Mouse (Mus musculus) liver, embryonic 11.5 days (tissue): ENCODE measurements at regions not wholly inside any gene's neighbourhood (a gene's known extent, or its start where the extent isn't known, plus 50 kb on each side); places are given as distances from the start of the nearest gene placed in this dataset.

Experiments
- ATAC-seq: fragments of 200-750 bp; cut with Nextera tagmentation; replicated peaks from 2 replicates; pipeline ENCODE4 v1.8.0; 2017; ENCODE audit warnings: moderate number of reproducible peaks, mild to moderate bottlenecking, moderate TSS enrichment, moderate library complexity; ENCODE audit not compliant: low FRiP score
- DNase-seq: peaks from one replicate; pipeline ENCODE4 v3.0.0-alpha.2; 2017; ENCODE audit warnings: low spot score
- H3K27ac ChIP-seq: fragments of 300-500 bp; sonication (generic); 2 replicates; pipeline ENCODE4 v1.5.1; 2014; ENCODE audit warnings: mild to moderate bottlenecking, low read depth, low read length, control low read depth
- H3K27me3 ChIP-seq: fragments of 300-500 bp; sonication (generic); replicated peaks from 2 replicates; pipeline ENCODE4 v1.6.1; 2014; ENCODE audit warnings: low read length, mixed read lengths; ENCODE audit not compliant: control insufficient read depth, insufficient read depth
- H3K36me3 ChIP-seq: fragments of 300-500 bp; sonication (generic); 2 replicates; pipeline ENCODE4 v1.6.1; 2014; ENCODE audit warnings: mild to moderate bottlenecking, low read length, moderate library complexity, mixed read lengths; ENCODE audit not compliant: control insufficient read depth, insufficient read depth
- H3K4me1 ChIP-seq: fragments of 300-500 bp; sonication (generic); replicated peaks from 2 replicates; pipeline ENCODE4 v1.6.1; 2014; ENCODE audit warnings: low read length, mixed read lengths; ENCODE audit not compliant: control insufficient read depth, insufficient read depth
- H3K4me2 ChIP-seq: fragments of 300-500 bp; sonication (generic); 2 replicates; pipeline ENCODE4 v1.6.1; 2014; ENCODE audit warnings: mild to moderate bottlenecking, control low read depth, moderate library complexity
- H3K4me3 ChIP-seq: fragments of 300-500 bp; sonication (generic); 2 replicates; pipeline ENCODE4 v1.5.1; 2014; ENCODE audit warnings: low read depth, low read length, control low read depth
- H3K9ac ChIP-seq: fragments of 300-500 bp; sonication (generic); 2 replicates; pipeline ENCODE4 v1.6.1; 2014; ENCODE audit warnings: low read depth, low read length, control low read depth
- H3K9me3 ChIP-seq: fragments of 300-500 bp; sonication (generic); 2 replicates; pipeline ENCODE4 v1.6.1; 2016; ENCODE audit warnings: low read length, inconsistent platforms, mixed read lengths; ENCODE audit not compliant: control insufficient read depth
- WGBS: fragments of 180-500 bp; shearing (Covaris S2); extraction: QIAGEN DNeasy Blood & Tissue Kit; methylation state at CpG from one replicate; pipeline ENCODE4 v1.1.7; 2014; 5-methylcytosine and 5-hydroxymethylcytosine counted together

DNA sequence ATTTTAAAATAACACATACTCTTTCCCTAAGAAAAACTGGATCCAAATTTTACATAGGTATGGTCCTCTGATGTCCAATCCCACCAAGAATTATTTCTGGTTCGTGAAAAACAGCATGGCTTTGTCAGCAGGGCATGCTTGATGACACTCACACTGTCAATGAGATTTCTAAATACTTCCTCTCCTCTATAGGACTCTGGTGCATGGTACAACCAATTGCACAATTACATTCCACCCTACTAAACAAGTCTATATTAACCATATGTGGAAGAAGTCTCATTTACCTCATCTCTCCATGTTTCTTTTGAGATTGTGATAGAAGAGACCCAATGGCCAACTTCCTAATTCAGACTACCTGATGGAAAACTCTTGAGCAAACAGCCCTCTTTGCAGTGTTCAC is 81.2 kb upstream of the Elmo1 start:
- Histone ChIP-seq H3K4me1 (no peaks in the 10 kb centered on the region), H3K9ac (no peak overlapping the region), H3K4me3 (no peak overlapping the region), H3K9me3 (no peaks in the 10 kb centered on the region), H3K27ac (no peak overlapping the region), H3K4me2 (no peak overlapping the region), H3K27me3 (no peaks in the 10 kb centered on the region), H3K36me3 (no peaks in the 10 kb centered on the region)
- WGBS = 71% methylated on average over 1 of the region's 1 CpGs
- DNase-seq (no peak), ATAC-seq (no peak)

GRCm38 (mm10) chr13:20007561-20007960 is 82.8 kb upstream of the Elmo1 start:
- DNase-seq (no peak), ATAC-seq (no peak)
- WGBS = 74% methylated on average over 2 of the region's 2 CpGs
- Histone ChIP-seq H3K9ac (no peak overlapping the region), H3K4me1 (no peaks in the 10 kb centered on the region), H3K36me3 (no peaks in the 10 kb centered on the region), H3K4me2 (no peak overlapping the region), H3K4me3 (no peak overlapping the region), H3K9me3 (no peaks in the 10 kb centered on the region), H3K27ac (no peak overlapping the region), H3K27me3 (no peaks in the 10 kb centered on the region)

DNA sequence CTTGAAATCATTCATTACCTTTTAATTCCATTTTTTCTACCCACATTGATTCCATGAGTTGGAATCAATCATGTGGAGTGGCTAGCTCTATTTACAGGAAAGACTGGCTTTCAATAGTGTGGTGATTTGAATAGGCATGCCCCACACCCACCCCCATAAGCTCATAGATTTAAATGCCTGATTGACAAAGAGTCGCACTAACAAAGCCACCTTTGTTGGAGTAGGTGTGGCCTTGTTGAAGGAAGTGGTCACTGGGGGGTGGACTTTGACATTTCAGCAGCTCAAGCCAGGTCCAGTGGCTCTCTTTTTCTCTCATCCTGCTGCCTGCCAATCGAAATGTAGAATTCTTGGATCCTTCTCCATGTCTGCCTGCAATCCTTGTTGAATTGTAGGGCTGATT is 92.8 kb upstream of the Elmo1 start:
- H3K27ac ChIP-seq = no peak overlapping the region
- H3K4me1 ChIP-seq = no peaks in the 10 kb centered on the region
- H3K9ac ChIP-seq = no peak overlapping the region
- no peak overlapping the region for H3K4me3 ChIP-seq
- WGBS = 67% methylated on average over 2 of the region's 2 CpGs
- H3K9me3 ChIP-seq = no peaks in the 10 kb centered on the region
- H3K36me3 ChIP-seq = no peaks in the 10 kb centered on the region
- no peaks in the 10 kb centered on the region for H3K27me3 ChIP-seq
- ATAC-seq (no peak), DNase-seq (no peak)
- H3K4me2 ChIP-seq = no peak overlapping the region

DNA sequence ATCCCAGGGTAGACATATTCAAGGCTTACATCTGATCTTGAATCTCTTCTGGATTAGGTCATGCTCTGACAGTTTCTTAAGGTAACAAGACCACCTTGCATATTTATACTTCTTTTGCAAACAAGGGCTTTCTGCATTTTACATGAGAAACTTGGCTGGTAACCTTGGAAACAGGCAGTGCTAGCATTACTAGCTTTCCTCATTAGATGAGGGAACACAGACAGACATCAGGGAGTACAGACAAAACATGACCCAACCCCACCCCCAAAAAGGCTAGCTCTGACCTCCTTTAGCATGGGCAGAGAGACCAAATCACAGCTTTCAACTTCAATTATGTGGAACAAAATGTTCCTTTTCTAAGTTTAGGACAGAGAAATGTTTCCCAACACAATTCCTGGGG is 114.8 kb upstream of the Elmo1 start:
- no peak overlapping the region for H3K27ac ChIP-seq
- H3K4me3 ChIP-seq = no peak overlapping the region
- no peaks in the 10 kb centered on the region for H3K27me3 ChIP-seq
- no peaks in the 10 kb centered on the region for H3K4me1 ChIP-seq
- no peak overlapping the region for H3K9ac ChIP-seq
- ATAC-seq = no peak
- no peak for DNase-seq
- H3K9me3 ChIP-seq = no peaks in the 10 kb centered on the region
- H3K4me2 ChIP-seq = no peak overlapping the region
- H3K36me3 ChIP-seq = no peaks in the 10 kb centered on the region

DNA sequence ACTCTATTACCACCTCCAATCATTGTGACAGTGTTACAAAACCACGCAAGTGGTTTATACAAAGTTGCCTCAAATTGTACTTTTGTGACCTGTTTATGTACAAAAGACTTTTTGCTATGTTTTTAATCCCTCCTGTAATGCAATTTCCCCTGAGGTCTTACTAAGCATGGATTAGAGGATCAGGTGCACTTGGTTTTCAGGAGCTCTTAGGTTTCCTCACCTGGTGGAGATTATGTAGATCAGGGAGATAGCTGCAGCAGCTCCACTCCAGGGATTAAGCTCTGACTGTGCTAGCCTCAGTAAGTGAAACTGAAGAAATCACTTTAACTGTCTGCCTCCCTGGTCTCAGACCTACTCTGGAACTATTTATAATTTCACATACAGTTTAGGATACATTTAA is 123.8 kb upstream of the Elmo1 start:
- no peaks in the 10 kb centered on the region for H3K9me3 ChIP-seq
- 88% methylated on average over 1 of the region's 1 CpGs for WGBS
- no peaks in the 10 kb centered on the region for H3K4me1 ChIP-seq
- H3K36me3 ChIP-seq = no peaks in the 10 kb centered on the region
- H3K27ac ChIP-seq = no peak overlapping the region
- no peak overlapping the region for H3K4me3 ChIP-seq
- no peak overlapping the region for H3K9ac ChIP-seq
- H3K4me2 ChIP-seq = no peak overlapping the region
- no peak for DNase-seq
- no peaks in the 10 kb centered on the region for H3K27me3 ChIP-seq
- no peak for ATAC-seq

DNA sequence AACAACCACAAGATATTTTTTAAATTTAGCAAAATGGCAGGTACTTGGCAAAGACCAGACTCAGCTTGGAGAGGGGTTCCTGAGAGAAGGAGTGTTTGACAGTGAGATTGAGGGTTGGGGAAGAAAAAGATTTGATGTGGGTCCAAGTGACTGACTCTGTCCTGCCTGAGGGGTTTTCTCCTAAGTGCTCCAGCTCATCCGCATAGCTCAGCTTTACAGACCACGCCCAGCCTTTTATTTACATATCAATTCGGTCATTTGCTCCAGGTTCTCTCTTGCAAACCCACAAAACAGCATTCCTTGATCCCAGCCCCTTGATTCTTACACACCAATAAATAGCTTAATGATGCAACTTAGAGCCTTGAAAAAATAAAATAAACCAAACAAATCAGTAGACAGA is 127.4 kb upstream of the Elmo1 start:
- Histone ChIP-seq H3K9me3 (no peaks in the 10 kb centered on the region), H3K27me3 (no peaks in the 10 kb centered on the region), H3K4me1 (no peaks in the 10 kb centered on the region), H3K4me2 (no peak overlapping the region), H3K27ac (no peak overlapping the region), H3K4me3 (no peak overlapping the region), H3K36me3 (no peaks in the 10 kb centered on the region), H3K9ac (no peak overlapping the region)
- no peak for ATAC-seq
- no peak for DNase-seq
- WGBS = 59% methylated on average over 3 of the region's 3 CpGs

GRCm38 (mm10) chr13:19928761-19929160 is 104.7 kb upstream of the Gpr141 start:
- Histone ChIP-seq H3K9me3 (no peaks in the 10 kb centered on the region), H3K4me2 (no peak overlapping the region), H3K4me1 (no peaks in the 10 kb centered on the region), H3K27ac (no peak overlapping the region), H3K4me3 (no peak overlapping the region), H3K9ac (no peak overlapping the region), H3K27me3 (no peaks in the 10 kb centered on the region), H3K36me3 (no peaks in the 10 kb centered on the region)
- no peak for DNase-seq
- no peak for ATAC-seq
- 86% methylated on average over 6 of the region's 6 CpGs for WGBS

DNA sequence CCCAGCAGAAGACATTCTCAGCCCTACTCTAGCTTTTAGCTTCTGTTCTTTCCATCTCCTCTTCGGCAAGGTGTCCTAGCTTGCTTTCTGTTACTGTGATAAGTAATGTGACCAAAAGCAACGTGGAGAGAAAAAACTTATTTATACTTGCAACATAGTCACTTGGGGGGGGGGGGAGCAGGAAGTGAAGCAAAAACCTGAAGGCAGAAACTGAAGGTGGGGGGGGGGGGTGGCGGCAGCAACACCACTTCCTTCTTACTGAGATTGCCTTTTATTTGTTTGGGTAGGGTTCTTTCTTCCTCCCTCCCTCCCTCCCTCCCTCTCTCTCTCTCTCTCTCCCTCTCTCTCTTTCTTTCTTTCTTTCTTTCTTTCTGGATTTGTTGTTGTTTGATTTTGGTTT is 103.8 kb upstream of the Gpr141 start:
- DNase-seq (no peak), ATAC-seq (no peak)
- H3K4me1 ChIP-seq = no peaks in the 10 kb centered on the region
- H3K4me3 ChIP-seq = no peak overlapping the region
- no peak overlapping the region for H3K27ac ChIP-seq
- H3K9ac ChIP-seq = no peak overlapping the region
- no peak overlapping the region for H3K4me2 ChIP-seq
- no peaks in the 10 kb centered on the region for H3K36me3 ChIP-seq
- no peaks in the 10 kb centered on the region for H3K9me3 ChIP-seq
- WGBS = 70% methylated on average over 3 of the region's 3 CpGs
- no peaks in the 10 kb centered on the region for H3K27me3 ChIP-seq

GRCm38 (mm10) chr13:19921084-19921827 is 97.2 kb upstream of the Gpr141 start:
- ATAC-seq = no peak
- Histone ChIP-seq H3K9ac (no peak overlapping the region), H3K4me3 (no peak overlapping the region), H3K27me3 (no peaks in the 10 kb centered on the region), H3K27ac (no peak overlapping the region), H3K9me3 (no peaks in the 10 kb centered on the region), H3K36me3 (no peaks in the 10 kb centered on the region), H3K4me2 (no peak overlapping the region), H3K4me1 (no peaks in the 10 kb centered on the region)
- DNase-seq = no peak
- 63% methylated on average over 1 of the region's 1 CpGs for WGBS
